Mouse (Mus musculus) MEL (cell line): ENCODE results near the gene Flt3l. TPM values are rescaled to one million over a fixed set of nuclear protein-coding genes. Genes with fewer than 3 reads are reported as not detected.

Source experiments
- DNase-seq: peaks from one replicate; pipeline ENCODE4 v3.0.0; 2011; ENCODE audit warnings: low read depth, low spot score
- H3K27ac ChIP-seq: 2 replicates; pipeline ENCODE4 v1.5.1; 2012; ENCODE audit warnings: low read depth, mild to moderate bottlenecking, control low read depth, low read length, moderate library complexity; ENCODE audit not compliant: control insufficient read depth
- H3K27me3 ChIP-seq, 2 experiments: fragments of 150-350 bp in 1 of 2; sonication (generic) in 1 of 2; 2 replicates each; pipeline ENCODE4 v1.6.1; 2012; ENCODE audit warnings: low read length in 2 of 2, mild to moderate bottlenecking in 2 of 2, improper control_type of control experiment in 1 of 2, moderate library complexity in 1 of 2; ENCODE audit not compliant: insufficient read depth in 2 of 2, control insufficient read depth in 1 of 2
- H3K36me3 ChIP-seq, 2 experiments: 2 replicates each; pipeline ENCODE4 v1.6.1; 2012 to 2014; ENCODE audit warnings: low read length in 2 of 2, improper control_type of control experiment in 1 of 2, inconsistent platforms in 1 of 2, mild to moderate bottlenecking in 1 of 2; ENCODE audit not compliant: insufficient read depth in 2 of 2, control insufficient read depth in 1 of 2
- H3K4me1 ChIP-seq, 2 experiments: fragments of 150-350 bp in 1 of 2; sonication (generic) in 1 of 2; 2 replicates each; pipeline ENCODE4 v1.6.1; 2012; ENCODE audit warnings: low read length in 2 of 2, improper control_type of control experiment in 1 of 2, mild to moderate bottlenecking in 1 of 2; ENCODE audit not compliant: insufficient read depth in 2 of 2, control insufficient read depth in 1 of 2
- H3K4me3 ChIP-seq, 2 experiments: fragments of 150-350 bp in 1 of 2; sonication (generic) in 1 of 2; 2 replicates each; pipeline ENCODE4 v1.5.1; 2012; ENCODE audit warnings: low read depth in 2 of 2, low read length in 2 of 2, mild to moderate bottlenecking in 2 of 2, moderate library complexity in 2 of 2, control low read depth in 1 of 2, improper control_type of control experiment in 1 of 2; ENCODE audit not compliant: control insufficient read depth in 1 of 2, insufficient read depth in 1 of 2
- H3K79me2 ChIP-seq: 2 replicates; pipeline ENCODE4 v1.6.1; 2012; ENCODE audit warnings: mild to moderate bottlenecking, low read length, moderate library complexity; ENCODE audit not compliant: control insufficient read depth, poor library complexity, insufficient read depth
- H3K9ac ChIP-seq: 2 replicates; pipeline ENCODE4 v1.6.1; 2012; ENCODE audit warnings: low read depth, mild to moderate bottlenecking, control low read depth, low read length, moderate library complexity; ENCODE audit not compliant: control insufficient read depth, poor library complexity, severe bottlenecking
- H3K9me3 ChIP-seq: fragments of 150-350 bp; sonication (generic); replicated peaks from 2 replicates; pipeline ENCODE4 v1.6.1; 2012; ENCODE audit warnings: mild to moderate bottlenecking, low read length, improper control_type of control experiment, moderate library complexity; ENCODE audit not compliant: insufficient read depth
- BHLHE40 ChIP-seq: IDR thresholded peaks from 2 replicates; pipeline ENCODE4 v1.6.1; 2012; ENCODE audit warnings: low read depth, mild to moderate bottlenecking, inconsistent platforms, low read length, improper control_type of control experiment, borderline replicate concordance
- CHD1 ChIP-seq: IDR thresholded peaks from 2 replicates; pipeline ENCODE4 v1.6.1; 2012; ENCODE audit warnings: low read depth, mild to moderate bottlenecking, inconsistent platforms, low read length, improper control_type of control experiment
- CHD2 ChIP-seq: IDR thresholded peaks from 2 replicates; pipeline ENCODE4 v1.6.1; 2011; ENCODE audit warnings: low read length, improper control_type of control experiment
- CTCF ChIP-seq, 3 experiments: IDR thresholded peaks in 2 of 3; conservative IDR thresholded peaks in 1 of 3; 2 replicates each; pipeline ENCODE4 v1.5.1; 2011 to 2012; ENCODE audit warnings: low read length in 3 of 3, low read depth in 2 of 3, mild to moderate bottlenecking in 2 of 3, improper control_type of control experiment in 1 of 3, inconsistent platforms in 1 of 3, mixed read lengths in 1 of 3, moderate library complexity in 1 of 3; ENCODE audit not compliant: control insufficient read depth in 1 of 3, insufficient read depth in 1 of 3, poor library complexity in 1 of 3, severe bottlenecking in 1 of 3
- EP300 ChIP-seq, 2 experiments: IDR thresholded peaks; 2 replicates each; pipeline ENCODE4 v1.6.1; 2011; ENCODE audit warnings: improper control_type of control experiment in 2 of 2, low read length in 2 of 2, low read depth in 1 of 2, mild to moderate bottlenecking in 1 of 2
- ETS1 ChIP-seq: IDR thresholded peaks from 2 replicates; pipeline ENCODE4 v1.6.1; 2012; ENCODE audit warnings: low read depth, mild to moderate bottlenecking, inconsistent platforms, low read length, improper control_type of control experiment, moderate library complexity
- GABPA ChIP-seq: IDR thresholded peaks from 2 replicates; pipeline ENCODE4 v1.6.1; 2012; ENCODE audit warnings: low read depth, mild to moderate bottlenecking, inconsistent platforms, low read length, improper control_type of control experiment, moderate library complexity
- JUND ChIP-seq: IDR thresholded peaks from 2 replicates; pipeline ENCODE4 v1.6.1; 2011; ENCODE audit warnings: low read depth, mild to moderate bottlenecking, improper control_type of control experiment, low read length
- KAT2A ChIP-seq: conservative IDR thresholded peaks from 2 replicates; pipeline ENCODE4 v1.6.1; 2012; ENCODE audit warnings: low read depth, low read length, improper control_type of control experiment, inconsistent platforms
- MAZ ChIP-seq: IDR thresholded peaks from 2 replicates; pipeline ENCODE4 v1.6.1; 2012; ENCODE audit warnings: low read depth, mild to moderate bottlenecking, inconsistent platforms, low read length, improper control_type of control experiment
- MEF2A ChIP-seq: IDR thresholded peaks from 2 replicates; pipeline ENCODE4 v1.6.1; 2014; ENCODE audit warnings: low read depth, mild to moderate bottlenecking, inconsistent platforms, low read length, improper control_type of control experiment; ENCODE audit not compliant: poor library complexity, insufficient replicate concordance, severe bottlenecking; ENCODE audit errors: extremely low read depth
- MXI1 ChIP-seq: IDR thresholded peaks from 2 replicates; pipeline ENCODE4 v1.6.1; 2011; ENCODE audit warnings: mild to moderate bottlenecking, low read depth, low read length, improper control_type of control experiment
- NELFE ChIP-seq: IDR thresholded peaks from 2 replicates; pipeline ENCODE4 v1.6.1; 2011; ENCODE audit warnings: low read depth, low read length, improper control_type of control experiment
- NRF1 ChIP-seq: IDR thresholded peaks from 2 replicates; pipeline ENCODE4 v1.6.1; 2014; ENCODE audit warnings: low read depth, mild to moderate bottlenecking, inconsistent platforms, low read length, improper control_type of control experiment, moderate library complexity; ENCODE audit not compliant: poor library complexity, insufficient read depth, severe bottlenecking
- POLR2A ChIP-seq, 2 experiments: IDR thresholded peaks; 2 replicates each; pipeline ENCODE4 v1.6.1; 2011 to 2012; ENCODE audit warnings: low read length in 2 of 2, mild to moderate bottlenecking in 2 of 2, control low read depth in 1 of 2, improper control_type of control experiment in 1 of 2, low read depth in 1 of 2, moderate library complexity in 1 of 2; ENCODE audit not compliant: control insufficient read depth in 1 of 2, insufficient read depth in 1 of 2, poor library complexity in 1 of 2
- POLR2AphosphoS5 ChIP-seq: IDR thresholded peaks from 2 replicates; pipeline ENCODE4 v1.6.1; 2012; ENCODE audit warnings: low read depth, borderline replicate concordance, mild to moderate bottlenecking, inconsistent platforms, low read length, moderate library complexity, mixed read lengths
- RAD21 ChIP-seq: IDR thresholded peaks from 2 replicates; pipeline ENCODE4 v1.6.1; 2011; ENCODE audit warnings: mild to moderate bottlenecking, low read depth, low read length, improper control_type of control experiment
- SMC3 ChIP-seq: IDR thresholded peaks from 2 replicates; pipeline ENCODE4 v1.6.1; 2011; ENCODE audit warnings: low read depth, low read length, improper control_type of control experiment
- TAL1 ChIP-seq: IDR thresholded peaks from 2 replicates; pipeline ENCODE4 v1.6.1; 2012; ENCODE audit warnings: mild to moderate bottlenecking, inconsistent platforms, low read length, moderate library complexity, mixed read lengths
- TBP ChIP-seq: IDR thresholded peaks from 2 replicates; pipeline ENCODE4 v1.8.0; 2011; ENCODE audit warnings: low read depth, low read length, improper control_type of control experiment
- UBTF ChIP-seq: IDR thresholded peaks from 2 replicates; pipeline ENCODE4 v1.6.1; 2012; ENCODE audit warnings: low read depth, mild to moderate bottlenecking, inconsistent platforms, low read length, improper control_type of control experiment, moderate library complexity, borderline replicate concordance; ENCODE audit not compliant: insufficient read depth
- USF1 ChIP-seq: IDR thresholded peaks from 2 replicates; pipeline ENCODE4 v1.6.1; 2014; ENCODE audit warnings: low read depth, mild to moderate bottlenecking, inconsistent platforms, low read length, improper control_type of control experiment, moderate library complexity
- USF2 ChIP-seq, 2 experiments: IDR thresholded peaks; 2 replicates each; pipeline ENCODE4 v1.6.1; 2011 to 2012; ENCODE audit warnings: improper control_type of control experiment in 2 of 2, low read length in 2 of 2, borderline replicate concordance in 1 of 2, inconsistent platforms in 1 of 2, low read depth in 1 of 2, mild to moderate bottlenecking in 1 of 2; ENCODE audit not compliant: insufficient read depth in 1 of 2
- ZC3H11A ChIP-seq: IDR thresholded peaks from 2 replicates; pipeline ENCODE4 v1.6.1; 2012; ENCODE audit warnings: low read depth, mild to moderate bottlenecking, inconsistent platforms, low read length, improper control_type of control experiment
- ZMIZ1 ChIP-seq: IDR thresholded peaks from 2 replicates; pipeline ENCODE4 v1.6.1; 2012; ENCODE audit warnings: low read depth, mild to moderate bottlenecking, inconsistent platforms, low read length, improper control_type of control experiment, moderate library complexity
- ZNF384 ChIP-seq: IDR thresholded peaks from 2 replicates; pipeline ENCODE4 v1.6.1; 2012; ENCODE audit warnings: low read depth, mild to moderate bottlenecking, inconsistent platforms, low read length, improper control_type of control experiment
- polyA plus RNA-seq, 2 experiments: library from polyadenylated mRNA; stranded (reverse) in 1 of 2; unstranded in 1 of 2; fragments of >175 nt in 1 of 2; fragments of >200 nt in 1 of 2; gene quantifications; 2 replicates each; pipeline versions ENCODE4 v1.2.1 to v1.2.4; 2012; ENCODE audit warnings: low replicate concordance in 2 of 2, low read depth in 1 of 2; ENCODE audit not compliant: insufficient read length in 2 of 2, insufficient read depth in 1 of 2, missing spikeins in 1 of 2
- total RNA-seq: library from RNA; depleted of rRNA; stranded (reverse); fragments of 300-350 nt; gene quantifications from 2 replicates; pipeline ENCODE4 v1.2.3, GENCODE M21; 2012

The Flt3l gene
- total and polyA plus RNA-seq, 3 experiments = 13.0 to 35.4 TPM; not detected in 1

DNA sequence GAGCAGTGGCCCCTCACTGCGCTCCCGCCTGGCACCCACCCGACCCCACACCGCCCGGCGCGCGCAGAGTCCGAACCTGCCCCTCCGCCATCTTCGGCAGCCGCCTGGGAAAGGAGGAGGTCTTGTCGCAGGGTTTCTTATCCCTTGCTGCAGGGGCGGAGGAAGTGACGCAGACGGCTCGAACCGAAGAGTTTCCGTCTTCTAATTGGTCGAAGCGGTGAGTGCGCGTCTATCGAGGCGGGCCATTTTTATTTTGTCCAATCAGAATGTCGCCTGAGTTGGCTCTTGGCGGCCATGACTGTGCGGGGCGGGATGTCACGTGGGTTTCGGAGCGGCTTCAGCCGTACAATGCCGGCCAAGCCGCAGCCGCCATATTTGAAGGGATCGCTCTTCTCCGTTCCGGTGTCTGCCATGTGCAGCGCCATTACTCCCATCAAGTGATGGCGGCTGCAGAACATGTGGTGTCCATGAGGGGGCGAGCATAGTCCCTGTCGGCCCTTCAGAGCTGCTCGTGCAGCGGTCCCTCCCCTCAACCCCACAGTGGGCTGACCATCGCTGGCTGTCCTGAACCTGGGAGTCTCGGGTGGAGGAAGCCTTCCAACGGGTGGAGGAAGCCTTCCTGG, 7.5 kb downstream of the Flt3l start, which contains the start of gene Rpl13a:
Gene Rpl13a (minus strand): TSS at position 138 of the 623 bp plus-strand sequence.
- H3K36me3 ChIP-seq = peaks cover 11 to 12% of the 10 kb centered on the region in 2 experiments
- H3K27me3 ChIP-seq = no peaks in the 10 kb centered on the region
- H3K4me3 ChIP-seq = peak within 1 kb of the TSS; percentile 87 to 91
- H3K79me2 ChIP-seq = peaks cover 48% of the 10 kb centered on the region
- no peaks in the 10 kb centered on the region for H3K9me3 ChIP-seq
- peaks cover 0 to 6% of the 10 kb centered on the region in 2 experiments; a peak in 2 of 4 replicates for H3K4me1 ChIP-seq
- DNase-seq = peak; percentile 99
- peak within 1 kb of the TSS; percentile 97 for H3K9ac ChIP-seq
- TF ChIP-seq ZNF384 = no peak
- no peak for TF ChIP-seq NRF1
- TF ChIP-seq MXI1 = no peak
- no peak for TF ChIP-seq ETS1
- TF ChIP-seq SMC3 = no peak
- TF ChIP-seq TAL1 = no peak
- TF ChIP-seq JUND = no peak
- TF ChIP-seq POLR2A (IDR thresholded peaks at IDR 0.05; ENCODE audit: control insufficient read depth in 1 of 2, insufficient read depth in 1 of 2, low read depth in 1 of 2, low read length in 2 of 2, poor library complexity in 1 of 2) = peak; percentile 82 to 91; a peak in 3 of 4 replicates
- TF ChIP-seq RAD21 = no peak
- TF ChIP-seq CHD2 = no peak
- TF ChIP-seq USF2 (IDR thresholded peaks at IDR 0.05; ENCODE audit: borderline replicate concordance in 1 of 2, insufficient read depth in 1 of 2, low read depth in 1 of 2, low read length in 2 of 2) = peak in 1 of 2 experiments; percentile 33; a peak in 1 of 4 replicates
- TF ChIP-seq POLR2AphosphoS5 = peak; percentile 20
- TF ChIP-seq BHLHE40 = no peak
- TF ChIP-seq KAT2A = no peak
- no peak for TF ChIP-seq ZC3H11A
- no peak for TF ChIP-seq ZMIZ1
- TF ChIP-seq TBP = peak; percentile 96
- TF ChIP-seq EP300 (IDR thresholded peaks at IDR 0.05; ENCODE audit: low read depth in 1 of 2, low read length in 2 of 2) = no peak
- TF ChIP-seq CTCF (IDR thresholded peaks at IDR 0.05 in 2 of 3, conservative IDR thresholded peaks at IDR 0.05 in 1 of 3; ENCODE audit: control insufficient read depth in 1 of 3, insufficient read depth in 1 of 3, low read depth in 2 of 3, low read length in 3 of 3, poor library complexity in 1 of 3, severe bottlenecking in 1 of 3) = peak in 2 of 3 experiments; percentile 43 to 49; a peak in 3 of 6 replicates
- TF ChIP-seq CHD1 = no peak
- TF ChIP-seq GABPA = no peak
- peak; percentile 50; the same call in 1 of the 2 replicates for TF ChIP-seq UBTF
- TF ChIP-seq MAZ = no peak
- TF ChIP-seq NELFE = no peak
- TF ChIP-seq MEF2A = no peak
- TF ChIP-seq USF1 = no peak
- peak within 1 kb of the TSS; percentile 95 for H3K27ac ChIP-seq
